Mouse (Mus musculus) mouse trophoblast stem cell (cell line): ENCODE measurements around the gene Lrrc14b.

ENCODE experiments used
- in situ Hi-C, 2 experiments: fragments of 300-500 bp; cut with MseI, MboI; formaldehyde crosslinking; loops; 2 replicates in 1 of 2; 3 replicates in 1 of 2; pipeline ENCODE4 v1.15.1; 2025

Lrrc14b gene

DNA sequence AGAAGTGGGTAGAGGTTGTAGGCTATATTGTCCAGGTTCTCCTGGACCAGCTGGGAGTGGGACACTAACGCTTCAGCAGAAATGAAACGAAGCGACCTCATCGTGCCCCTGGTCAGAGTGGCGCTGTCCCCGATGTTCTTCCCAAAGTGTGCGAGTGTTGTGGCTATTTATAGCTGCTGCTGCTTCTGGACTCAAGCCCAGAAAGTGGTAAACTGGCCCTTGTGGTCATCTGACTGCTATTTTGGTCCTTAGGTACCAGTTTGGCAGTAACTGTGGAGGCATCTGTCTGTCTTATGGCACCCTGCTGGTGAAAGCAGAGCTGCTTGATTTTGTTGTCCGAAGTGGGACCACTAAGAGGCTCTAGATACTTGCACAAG is at the start of gene Lrrc14b:
Gene Lrrc14b, minus strand, starts transcription at position 147 of the 377 bp plus-strand sequence.
- in situ Hi-C loops: no loop called here

DNA sequence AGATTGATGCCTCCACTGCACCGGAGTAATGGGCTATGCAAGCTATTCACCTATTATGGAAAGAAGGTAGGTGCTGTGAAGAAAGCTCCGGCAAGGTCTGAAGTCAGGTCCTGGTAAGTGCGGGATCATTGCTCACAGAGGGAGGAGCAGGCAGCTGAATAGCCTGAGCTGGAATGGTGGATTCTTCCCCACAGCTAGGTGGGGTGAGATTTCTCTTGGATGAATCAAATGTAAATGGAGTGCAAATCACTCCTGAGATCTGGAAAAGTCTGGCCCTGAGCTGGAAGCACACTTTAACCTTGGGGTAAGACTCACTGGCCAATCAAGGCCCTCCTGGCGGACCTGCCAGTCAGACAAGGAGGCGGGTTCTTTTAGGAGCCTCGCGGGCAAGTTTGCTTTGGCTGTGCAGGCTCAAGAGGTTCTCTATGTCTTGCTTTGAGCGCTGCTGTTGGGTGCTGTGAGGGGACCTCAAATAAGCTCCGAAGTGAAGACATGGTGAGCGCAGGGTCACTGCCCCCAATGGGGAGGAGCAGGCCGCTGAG is 35.6 kb upstream of the Lrrc14b start, which contains the start of gene Ftl1-ps1:
Gene Ftl1-ps1, plus strand, starts transcription at position 397 of the 542 bp plus-strand sequence.
- in situ Hi-C loops: no loop called here

DNA sequence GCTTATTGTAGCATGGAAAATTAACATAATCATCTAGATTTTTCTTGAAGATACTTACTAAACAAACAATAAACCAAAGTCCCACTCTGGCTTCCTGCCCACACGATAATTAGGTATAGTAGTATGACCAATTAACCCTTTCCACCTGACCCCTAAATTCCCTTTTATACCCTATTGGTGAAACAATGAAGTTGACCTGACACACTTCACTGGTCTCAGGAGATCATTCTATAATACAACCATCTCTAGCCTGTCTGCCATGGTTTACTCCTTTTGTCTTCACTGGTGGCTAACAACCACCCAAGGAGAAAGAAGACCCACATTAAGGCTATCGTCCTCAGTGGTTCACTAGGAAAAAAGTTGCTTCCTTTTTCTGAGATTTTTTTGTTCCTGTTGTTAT is 27.4 kb upstream of the Lrrc14b start:
- in situ Hi-C loops: no loop called here

DNA sequence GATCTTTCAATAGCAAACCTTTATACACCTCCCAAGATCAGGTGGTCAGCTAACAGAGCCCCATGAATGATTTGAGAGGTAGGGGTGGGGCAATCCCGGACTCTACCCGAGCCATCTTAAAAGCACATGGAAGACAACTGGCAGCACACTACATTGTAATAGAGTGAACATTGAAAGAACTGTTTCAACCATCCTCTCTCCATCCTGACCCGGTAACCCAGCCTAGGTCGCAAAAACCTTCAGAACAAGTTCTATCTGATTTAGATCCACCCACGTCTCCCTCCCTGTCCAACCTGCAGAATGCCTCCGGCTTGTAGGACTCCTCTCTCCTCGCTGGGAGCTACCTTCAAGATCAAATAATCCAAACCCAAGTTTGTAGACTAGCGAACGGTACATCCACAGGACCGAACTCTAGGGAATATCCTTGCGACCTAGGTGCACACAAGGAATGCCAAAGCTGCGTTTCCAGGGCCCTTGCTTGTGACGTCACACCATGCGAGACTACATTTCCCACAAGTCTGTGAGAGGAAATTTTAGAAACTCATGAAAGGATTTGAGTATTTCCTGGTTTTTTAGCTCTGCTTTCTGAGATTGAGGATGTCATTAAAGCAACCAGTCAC is 26.7 kb upstream of the Lrrc14b start, which contains the start of gene Zfp72:
Gene Zfp72, minus strand, starts transcription at position 466 of the 620 bp plus-strand sequence.
- in situ Hi-C loops: no loop called here

DNA sequence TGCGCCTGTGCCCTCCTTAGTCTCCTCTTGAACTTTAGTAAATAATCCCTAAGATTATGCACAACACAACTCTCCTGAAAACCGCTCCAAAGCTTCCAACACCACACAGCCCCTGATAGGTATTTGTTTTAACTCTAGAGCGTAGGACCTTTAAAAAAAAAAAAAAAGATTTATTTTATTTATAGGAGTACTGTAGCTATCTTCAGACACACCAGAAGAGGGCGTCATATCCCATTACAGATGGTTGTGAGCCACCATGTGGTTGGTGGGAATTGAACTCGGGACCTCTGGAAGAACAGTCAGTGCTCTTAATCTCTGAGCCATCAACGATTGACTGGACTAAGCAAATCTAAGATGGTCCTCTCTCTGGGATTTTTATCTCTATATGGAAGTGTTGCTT is 25.9 kb upstream of the Lrrc14b start:
- in situ Hi-C loops: no loop called here

DNA sequence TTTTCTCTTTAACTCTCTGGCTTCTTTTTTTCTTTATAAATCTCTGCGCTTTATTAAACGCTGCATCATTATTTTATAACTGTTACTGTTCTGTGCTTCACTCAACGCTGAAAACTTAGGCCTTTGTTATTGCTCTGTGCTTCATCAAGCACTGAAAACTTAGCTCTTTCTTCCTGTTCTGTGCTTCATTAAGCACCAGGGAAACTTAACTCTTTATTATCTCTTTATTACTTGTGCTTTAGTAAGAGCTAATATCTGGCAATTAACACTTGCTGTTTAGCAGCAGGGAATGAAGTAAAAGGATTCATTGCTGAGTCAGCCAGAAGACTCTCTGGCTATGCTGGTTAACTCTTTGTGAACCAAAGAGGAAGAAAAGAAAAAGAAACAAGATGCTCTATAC is 18.5 kb upstream of the Lrrc14b start:
- in situ Hi-C loops: no loop called here

DNA sequence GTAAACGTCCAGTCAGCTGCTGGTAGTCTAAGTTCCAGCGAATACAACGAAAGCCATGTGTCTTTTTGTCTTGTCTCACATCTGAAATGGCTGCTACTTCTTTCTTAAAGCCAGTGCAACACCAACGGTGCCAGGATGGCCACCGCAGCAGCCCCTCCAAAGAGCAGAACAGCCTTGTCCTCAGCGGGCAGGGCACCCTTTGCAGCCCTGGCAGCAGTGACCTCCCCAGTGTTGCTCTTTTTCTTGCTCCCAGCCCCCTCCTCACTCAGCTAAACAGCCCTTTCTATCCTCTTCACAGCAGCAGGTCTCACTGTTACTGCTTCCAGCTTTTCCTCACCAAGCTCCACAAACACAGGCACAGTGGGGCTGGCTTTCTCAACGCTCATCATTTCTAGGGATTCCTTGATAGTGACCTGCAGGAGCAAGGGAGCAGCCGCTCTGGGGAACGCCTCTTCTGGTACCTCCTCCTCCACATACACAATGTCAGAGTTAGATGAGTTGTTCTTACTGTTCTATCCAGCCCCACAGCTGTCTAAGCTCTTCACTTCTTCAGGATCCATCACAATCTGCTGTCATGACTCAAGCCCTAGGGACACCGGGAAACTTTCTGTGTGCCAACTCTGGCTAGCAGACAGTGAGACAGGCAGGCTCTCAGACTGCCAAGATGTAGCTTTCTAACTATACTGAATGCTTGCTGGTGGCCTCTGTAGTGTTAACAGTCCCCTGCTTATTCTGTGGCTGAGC is 17.9 kb upstream of the Lrrc14b start:
- in situ Hi-C loops: no loop called here

DNA sequence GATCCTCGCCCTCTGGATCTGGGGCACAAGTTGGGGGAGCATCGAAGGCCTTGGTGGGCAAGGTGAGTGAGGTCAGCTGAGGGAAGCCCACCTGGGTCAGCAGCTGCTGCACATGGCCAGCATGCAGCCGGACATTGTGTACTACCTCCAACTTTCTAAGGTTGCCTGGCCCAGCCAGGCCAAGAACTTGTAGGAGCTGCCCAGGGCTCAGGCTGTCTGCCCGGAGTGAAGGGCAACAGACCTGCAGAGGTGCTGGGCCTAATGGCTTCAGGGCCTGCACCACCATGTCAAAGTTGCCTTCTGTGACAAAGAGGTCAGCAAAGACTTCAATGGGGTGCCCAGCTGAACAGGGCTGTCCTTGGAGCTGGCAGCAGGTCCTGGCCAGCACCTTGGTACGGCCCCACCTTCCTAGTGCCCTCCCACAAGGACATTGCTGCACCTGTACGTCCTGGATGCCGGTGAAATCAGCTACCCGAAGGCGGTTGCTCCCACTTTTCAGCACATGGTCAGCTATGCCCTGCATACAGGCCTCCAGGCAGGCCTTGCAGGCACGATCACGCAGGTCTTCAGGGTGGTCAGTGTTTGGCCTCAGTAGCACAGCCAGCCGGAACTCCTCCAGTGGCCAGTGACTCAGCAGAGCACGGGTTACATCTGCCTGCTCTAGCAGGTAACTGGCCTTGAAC is 488 bp downstream of the Lrrc14b start:
- in situ Hi-C loops: no loop called here

DNA sequence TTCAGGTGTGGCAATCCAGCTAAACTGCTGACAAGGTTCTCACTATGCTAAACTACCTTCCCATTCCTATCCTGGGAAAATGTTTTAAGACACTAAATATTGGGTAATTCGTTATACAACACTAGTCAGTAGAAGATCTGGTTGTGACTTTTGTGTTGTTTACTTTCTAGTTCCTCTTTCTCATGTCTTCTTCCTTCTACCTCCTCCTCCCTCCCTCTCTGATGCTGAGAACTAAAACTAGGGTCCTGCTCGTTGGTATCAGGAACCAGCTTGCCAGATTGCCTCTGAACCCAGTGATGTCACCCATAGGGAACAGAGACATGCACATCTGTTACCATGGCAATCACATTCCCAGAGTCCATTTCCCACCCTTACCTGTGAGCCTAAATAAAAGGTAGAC is 1.6 kb downstream of the Lrrc14b start:
- in situ Hi-C loops: no loop called here

DNA sequence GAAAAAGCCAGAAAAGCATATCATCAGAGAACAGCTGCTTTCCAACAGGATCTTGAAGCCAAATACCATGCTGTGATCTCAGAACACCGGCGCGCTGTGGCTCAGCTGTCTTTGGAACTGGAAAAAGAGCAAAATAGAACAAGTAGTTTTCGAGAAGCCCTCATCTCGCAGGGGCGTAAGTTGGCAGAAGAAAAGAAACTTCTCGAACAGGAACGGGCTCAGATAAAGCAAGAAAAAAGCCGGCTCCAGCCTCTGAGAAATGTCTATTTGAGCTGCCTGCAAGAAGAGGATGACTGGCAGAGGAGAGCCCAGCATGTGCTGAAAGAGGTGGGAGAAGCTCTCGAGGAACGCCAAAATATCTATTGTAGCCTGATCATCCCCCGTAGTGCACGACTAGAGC is 7.3 kb downstream of the Lrrc14b start:
- in situ Hi-C loops: no loop called here

DNA sequence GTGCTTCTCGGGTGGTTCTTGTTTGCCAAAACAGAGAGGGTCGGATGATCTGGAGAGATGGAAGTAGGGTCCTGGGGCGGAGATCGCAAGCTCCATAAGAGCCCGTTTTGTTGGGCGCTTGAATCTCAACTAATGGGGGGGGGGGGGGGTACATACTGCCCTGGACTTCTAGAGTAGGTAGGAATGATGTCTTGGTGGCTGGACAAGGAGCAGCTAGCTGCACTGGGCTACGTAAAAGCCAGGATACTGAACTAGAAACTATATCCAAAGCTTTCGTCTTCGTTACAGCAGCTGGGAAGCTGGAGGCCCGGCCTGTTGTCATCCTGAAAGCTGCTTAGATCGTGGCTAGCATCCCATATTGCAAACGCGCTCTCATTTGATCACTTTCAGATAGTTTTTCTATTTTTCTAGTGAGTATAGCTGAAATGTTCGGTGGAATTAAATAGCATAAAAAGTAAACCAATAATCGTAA is 13.3 kb downstream of the Lrrc14b start:
- in situ Hi-C loops: no loop called here

DNA sequence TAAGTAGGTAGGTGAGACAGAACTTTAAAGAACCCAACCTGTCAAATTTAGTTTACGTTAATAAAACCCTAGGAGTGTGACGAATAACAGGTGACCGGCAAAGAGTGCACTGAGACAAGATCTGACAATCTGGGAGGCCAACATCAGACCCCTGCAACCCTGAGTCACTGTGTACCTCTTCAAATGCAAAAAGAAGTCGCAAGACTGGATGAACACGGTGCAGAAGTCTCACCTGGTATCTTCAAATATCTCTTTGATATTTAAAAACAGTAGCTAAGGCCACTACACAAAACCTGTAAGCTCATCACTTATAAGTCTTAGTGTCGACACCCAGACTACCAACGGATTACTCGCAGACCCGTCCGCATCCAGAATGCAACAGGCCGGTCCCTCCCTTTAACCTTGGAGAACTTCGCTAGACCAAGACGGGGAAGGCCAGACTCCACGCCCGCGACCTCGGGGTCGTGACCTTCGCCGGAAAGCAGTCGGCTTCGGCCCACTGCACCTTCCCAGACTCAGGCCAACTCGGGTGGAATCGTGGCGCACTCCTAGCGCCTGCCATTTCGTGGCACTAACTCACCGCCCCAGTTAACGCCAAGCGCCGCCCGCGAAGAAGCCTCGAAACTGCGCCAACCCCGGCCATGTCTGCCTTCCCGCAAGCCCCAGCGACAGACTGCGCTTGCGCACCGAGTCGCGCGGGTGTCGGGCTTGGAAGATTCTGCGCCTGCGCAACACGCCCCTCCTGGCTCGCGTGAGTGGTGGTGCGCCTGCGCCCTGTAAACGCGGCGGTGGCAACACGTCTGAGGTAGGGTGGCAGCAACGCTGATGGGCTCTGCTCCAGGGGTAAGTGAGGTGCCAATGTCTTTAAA is 14.0 kb downstream of the Lrrc14b start, which contains the start of the genes Sdha and Ccdc127:
Gene Sdha, minus strand, starts transcription at position 715 of the 869 bp plus-strand sequence.
Gene Ccdc127, plus strand, starts transcription at position 744 of the 869 bp plus-strand sequence.
- in situ Hi-C loops: no loop called here

DNA sequence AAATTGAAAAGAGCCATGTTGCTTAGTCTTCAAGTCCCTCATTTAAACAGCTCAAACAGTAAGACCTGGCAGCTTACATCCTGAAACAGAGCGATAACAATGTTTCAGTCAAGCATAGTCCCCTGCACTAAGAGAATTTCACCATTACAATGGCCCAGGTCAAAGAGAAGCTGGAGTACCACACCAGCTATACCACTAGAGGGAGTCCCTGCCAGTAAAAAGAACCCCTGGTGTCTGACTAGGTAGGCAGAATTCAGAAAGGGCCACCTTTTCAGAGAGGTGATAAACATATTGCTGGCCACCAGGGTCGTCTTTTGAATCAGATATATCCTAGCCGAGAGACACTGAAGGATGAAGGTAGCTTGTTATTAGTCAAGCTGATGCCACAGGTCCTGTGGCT is 22.8 kb downstream of the Lrrc14b start:
- in situ Hi-C loops: no loop called here

DNA sequence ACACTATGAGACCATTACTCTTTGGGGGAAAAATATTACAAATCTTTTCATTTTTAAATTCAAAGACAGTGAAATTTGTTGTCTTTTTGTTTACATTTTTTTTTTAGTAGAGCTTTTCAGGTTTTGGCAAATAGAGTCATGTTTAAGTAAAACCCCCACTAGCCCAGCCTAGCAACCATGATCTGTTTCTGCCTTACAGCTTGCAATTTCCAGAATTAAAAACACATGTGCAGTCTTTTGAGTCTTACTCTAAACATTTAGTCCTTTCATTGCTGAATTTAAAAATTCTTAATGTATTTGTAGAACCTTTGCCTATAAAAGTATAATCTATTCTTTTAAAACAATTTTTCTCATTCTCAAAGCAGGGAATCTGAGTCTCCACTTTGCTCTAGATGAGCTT is 34.5 kb downstream of the Lrrc14b start:
- in situ Hi-C loops: no loop called here

DNA sequence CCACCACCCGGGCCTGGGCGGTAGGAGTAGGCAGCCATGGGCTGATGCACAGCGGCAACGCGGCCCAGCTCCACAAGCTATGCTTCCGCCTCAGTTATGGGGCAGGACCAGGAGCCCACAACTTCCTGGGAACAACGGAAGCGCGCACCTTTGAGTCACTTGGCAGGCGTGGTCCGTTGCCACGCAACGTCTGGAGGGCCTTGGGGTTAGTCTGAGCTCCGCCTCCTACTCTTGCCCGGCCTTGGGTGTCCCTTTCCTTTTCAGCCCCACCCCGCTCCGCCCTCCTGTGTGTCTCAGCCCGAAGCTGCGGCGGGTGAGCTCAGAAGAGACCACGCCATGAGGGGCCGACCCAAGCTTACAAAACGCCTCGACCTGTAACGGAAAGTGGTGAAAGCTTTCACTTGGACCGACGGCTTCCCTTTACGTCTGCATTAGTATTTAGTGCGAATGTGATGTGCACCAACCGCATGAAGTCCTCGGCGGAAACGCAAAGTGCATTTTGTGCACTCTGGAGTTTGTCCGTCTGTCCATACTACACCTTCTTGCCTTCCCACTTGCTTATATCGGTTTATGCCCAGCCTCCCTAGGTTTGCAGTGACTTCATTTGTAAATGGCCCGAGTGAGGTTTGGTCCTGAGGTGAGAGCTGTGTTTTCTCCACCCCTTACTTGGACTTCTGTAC is 46.5 kb downstream of the Lrrc14b start, which contains the start of gene Pdcd6:
Gene Pdcd6, minus strand, starts transcription at position 411 of the 680 bp plus-strand sequence.
- in situ Hi-C loops: no loop called here

DNA sequence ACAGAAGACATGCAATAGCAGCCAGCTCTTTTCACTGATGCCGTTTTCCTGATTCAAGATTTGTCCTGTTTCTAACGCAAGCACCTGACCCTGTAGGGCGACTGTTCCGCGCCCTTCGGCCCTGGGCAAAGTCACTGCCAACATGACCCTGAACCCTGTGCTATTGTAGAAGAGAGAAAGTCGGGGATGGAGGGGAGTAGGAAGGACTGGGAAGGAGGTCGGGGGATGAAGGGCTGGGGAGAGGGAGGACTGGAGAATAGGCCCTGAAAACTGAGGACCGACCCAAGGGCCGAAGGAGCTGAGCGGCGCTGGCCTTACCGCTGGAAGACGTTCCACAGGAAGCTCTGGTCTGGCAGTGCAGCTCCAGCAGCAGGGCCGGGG is 47.0 kb downstream of the Lrrc14b start:
- in situ Hi-C loops: no loop called here

DNA sequence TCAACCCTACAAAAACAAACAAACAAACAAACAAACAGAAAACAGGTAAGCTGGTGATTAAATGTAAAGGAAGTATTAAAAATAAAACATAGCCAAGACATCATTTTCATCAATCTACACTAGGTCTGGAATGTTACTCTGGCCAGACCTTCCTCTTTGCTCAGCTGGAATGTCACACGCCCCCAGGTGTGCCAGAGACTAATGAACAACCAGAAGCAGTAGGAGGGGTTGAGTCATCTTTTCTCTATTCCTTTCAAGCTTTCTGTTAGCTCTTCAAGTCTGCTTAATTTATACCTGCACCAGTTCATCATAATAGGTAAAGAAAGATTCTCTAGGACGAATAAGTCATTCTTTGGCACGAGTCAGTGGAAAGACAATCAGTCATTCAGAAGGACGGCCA is 47.4 kb downstream of the Lrrc14b start:
- in situ Hi-C loops: no loop called here

DNA sequence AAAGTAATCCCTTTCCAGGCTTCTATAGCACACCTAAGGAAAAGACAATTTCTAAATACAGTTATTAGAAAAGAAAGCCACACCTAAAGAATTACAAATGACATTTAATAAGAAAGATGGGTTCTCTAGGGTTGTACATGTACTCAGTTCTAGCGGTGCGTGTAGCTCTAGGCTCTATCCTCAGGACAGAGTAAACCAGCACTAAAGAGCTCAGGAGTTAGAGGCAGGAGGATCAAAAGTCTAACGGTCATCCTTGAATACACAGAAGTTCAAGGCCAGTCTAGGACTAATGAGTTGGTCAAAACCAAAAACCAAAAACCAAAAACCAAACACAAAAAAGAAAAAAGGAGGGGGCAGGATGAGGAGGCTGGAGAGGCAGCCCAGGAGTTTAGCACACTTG is 49.2 kb downstream of the Lrrc14b start:
- in situ Hi-C loops: no loop called here
